Mouse (Mus musculus): ENCODE measurements around the gene Hikeshi. TPM values are rescaled to one million over a fixed set of nuclear protein-coding genes. Genes with fewer than 3 reads are reported as not detected.

The Hikeshi gene
- polyA plus RNA-seq, 1 experiment from 2014 or later = 134 TPM

DNA sequence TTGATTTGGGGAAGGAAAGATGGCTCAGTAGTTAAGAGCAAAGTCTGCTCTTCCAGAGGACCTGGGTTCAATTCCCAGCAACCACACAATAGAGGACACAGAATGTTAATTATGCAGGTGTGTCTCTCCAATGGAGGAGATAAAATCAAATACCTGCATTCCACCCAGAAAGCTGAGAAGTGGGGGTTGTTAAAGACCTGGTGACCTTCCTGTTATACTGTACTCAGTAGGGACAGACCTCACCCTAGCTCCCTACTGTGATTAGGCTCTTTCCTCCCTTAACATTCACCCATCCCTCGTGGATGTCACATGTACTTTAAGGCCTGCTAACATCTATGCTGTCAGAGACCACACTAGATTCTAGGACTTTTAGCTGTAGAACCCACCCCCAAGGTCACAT is 34.6 kb upstream of the Hikeshi start:
- Histone ChIP-seq H3K4me3 (replicated peaks; ENCODE audit: low read depth, low read length) (no peak overlapping the region), H3K4me1 (ENCODE audit: control insufficient read depth, insufficient read depth, low read length) (peaks cover 14% of the 10 kb centered on the region; the same call in 1 of the 2 replicates), H3K36me3 (ENCODE audit: control insufficient read depth, insufficient read depth, low read length) (peaks cover 26% of the 10 kb centered on the region), H3K9ac (replicated peaks; ENCODE audit: low read length) (no peak overlapping the region), H3K27ac (replicated peaks; ENCODE audit: low read depth, low read length) (no peak overlapping the region), H3K27me3 (ENCODE audit: control insufficient read depth, insufficient read depth, low read length) (no peaks in the 10 kb centered on the region), H3K4me2 (ENCODE audit: low read length) (no peak overlapping the region), H3K9me3 (ENCODE audit: control insufficient read depth, low read length) (no peaks in the 10 kb centered on the region)
- ATAC-seq (ENCODE audit: low FRiP score, low TSS enrichment) (no peak), DNase-seq (no peak)
- 90% methylated on average over 1 of the region's 1 CpGs for WGBS

DNA sequence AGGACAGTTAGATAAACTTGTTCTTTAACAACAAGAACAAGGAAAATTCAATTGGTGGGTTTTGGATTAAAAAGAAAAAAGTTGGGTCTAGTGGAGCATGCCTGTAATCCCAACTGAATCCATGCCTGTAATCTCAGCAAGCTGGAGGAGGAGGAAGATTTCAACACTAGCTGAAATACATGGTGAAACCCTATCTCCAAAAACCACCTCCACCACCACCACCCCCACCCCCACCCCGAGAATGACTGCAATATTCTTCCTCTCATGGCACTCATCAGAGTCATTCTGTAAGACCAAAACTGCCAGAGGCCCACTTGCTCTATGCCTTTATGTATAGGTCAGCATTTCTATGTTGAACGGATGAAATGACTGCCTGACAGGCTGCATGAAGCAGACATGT is 26.2 kb upstream of the Hikeshi start:
- peaks cover 58% of the 10 kb centered on the region for H3K36me3 ChIP-seq (ENCODE audit: control insufficient read depth, insufficient read depth, low read length)
- DNase-seq (no peak), ATAC-seq (ENCODE audit: low FRiP score, low TSS enrichment) (no peak)
- no peak overlapping the region for H3K9ac ChIP-seq (replicated peaks; ENCODE audit: low read length)
- H3K4me1 ChIP-seq (ENCODE audit: control insufficient read depth, insufficient read depth, low read length) = no peaks in the 10 kb centered on the region
- no peak overlapping the region for H3K4me2 ChIP-seq (ENCODE audit: low read length)
- 93% methylated on average over 2 of the region's 2 CpGs for WGBS
- no peak overlapping the region for H3K27ac ChIP-seq (replicated peaks; ENCODE audit: low read depth, low read length)
- no peak overlapping the region for H3K4me3 ChIP-seq (replicated peaks; ENCODE audit: low read depth, low read length)
- no peaks in the 10 kb centered on the region for H3K9me3 ChIP-seq (ENCODE audit: control insufficient read depth, low read length)
- H3K27me3 ChIP-seq (ENCODE audit: control insufficient read depth, insufficient read depth, low read length) = no peaks in the 10 kb centered on the region

DNA sequence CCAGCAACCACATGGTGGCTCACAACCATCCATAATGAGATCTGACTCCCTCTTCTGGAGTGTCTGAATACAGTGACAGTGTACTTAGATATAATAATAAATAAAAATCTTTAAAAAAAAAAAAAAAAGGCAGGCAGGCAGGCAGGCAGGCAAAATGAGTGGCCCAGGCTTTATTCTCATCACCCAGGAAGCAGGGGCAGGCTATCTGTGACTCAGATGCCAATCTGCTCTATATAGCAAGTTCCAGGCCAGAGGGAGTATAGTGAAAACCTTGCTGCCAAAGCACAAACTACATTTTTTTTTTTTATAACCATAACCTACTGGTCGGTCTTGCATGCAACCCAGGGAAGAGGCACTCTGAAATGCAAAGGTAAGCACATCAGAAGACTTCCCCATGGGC is 25.8 kb upstream of the Hikeshi start:
- no peak overlapping the region for H3K9ac ChIP-seq (replicated peaks; ENCODE audit: low read length)
- DNase-seq (no peak), ATAC-seq (ENCODE audit: low FRiP score, low TSS enrichment) (no peak)
- H3K4me1 ChIP-seq (ENCODE audit: control insufficient read depth, insufficient read depth, low read length) = no peaks in the 10 kb centered on the region
- no peaks in the 10 kb centered on the region for H3K27me3 ChIP-seq (ENCODE audit: control insufficient read depth, insufficient read depth, low read length)
- H3K4me2 ChIP-seq (ENCODE audit: low read length) = no peak overlapping the region
- 85% methylated on average over 1 of the region's 1 CpGs for WGBS
- H3K9me3 ChIP-seq (ENCODE audit: control insufficient read depth, low read length) = no peaks in the 10 kb centered on the region
- H3K4me3 ChIP-seq (replicated peaks; ENCODE audit: low read depth, low read length) = no peak overlapping the region
- peaks cover 61% of the 10 kb centered on the region for H3K36me3 ChIP-seq (ENCODE audit: control insufficient read depth, insufficient read depth, low read length)
- H3K27ac ChIP-seq (replicated peaks; ENCODE audit: low read depth, low read length) = no peak overlapping the region

DNA sequence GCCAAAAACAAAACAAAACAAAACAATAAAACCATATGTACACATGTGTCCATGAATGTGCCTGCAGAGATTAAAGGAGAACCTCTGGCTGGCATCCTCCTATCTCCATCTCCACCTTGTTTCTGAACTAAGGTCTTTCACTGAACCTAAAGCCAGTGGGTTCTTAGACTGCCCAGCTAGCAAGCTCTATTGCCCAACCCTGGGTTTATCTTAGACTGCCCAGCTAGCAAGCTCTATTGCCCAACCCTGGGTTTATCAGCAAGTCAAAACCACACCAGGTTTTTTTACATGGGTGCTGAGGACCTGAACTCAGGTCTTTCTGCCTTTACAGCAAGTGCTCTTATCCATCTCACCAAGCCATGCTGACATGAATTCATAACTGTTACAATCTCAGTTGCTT is 22.1 kb upstream of the Hikeshi start:
- H3K9ac ChIP-seq (replicated peaks; ENCODE audit: low read length) = no peak overlapping the region
- peaks cover 62% of the 10 kb centered on the region for H3K36me3 ChIP-seq (ENCODE audit: control insufficient read depth, insufficient read depth, low read length)
- DNase-seq (no peak), ATAC-seq (ENCODE audit: low FRiP score, low TSS enrichment) (no peak)
- H3K9me3 ChIP-seq (ENCODE audit: control insufficient read depth, low read length) = no peaks in the 10 kb centered on the region
- H3K27me3 ChIP-seq (ENCODE audit: control insufficient read depth, insufficient read depth, low read length) = no peaks in the 10 kb centered on the region
- no peak overlapping the region for H3K4me3 ChIP-seq (replicated peaks; ENCODE audit: low read depth, low read length)
- H3K4me1 ChIP-seq (ENCODE audit: control insufficient read depth, insufficient read depth, low read length) = no peaks in the 10 kb centered on the region
- H3K4me2 ChIP-seq (ENCODE audit: low read length) = no peak overlapping the region
- no peak overlapping the region for H3K27ac ChIP-seq (replicated peaks; ENCODE audit: low read depth, low read length)

DNA sequence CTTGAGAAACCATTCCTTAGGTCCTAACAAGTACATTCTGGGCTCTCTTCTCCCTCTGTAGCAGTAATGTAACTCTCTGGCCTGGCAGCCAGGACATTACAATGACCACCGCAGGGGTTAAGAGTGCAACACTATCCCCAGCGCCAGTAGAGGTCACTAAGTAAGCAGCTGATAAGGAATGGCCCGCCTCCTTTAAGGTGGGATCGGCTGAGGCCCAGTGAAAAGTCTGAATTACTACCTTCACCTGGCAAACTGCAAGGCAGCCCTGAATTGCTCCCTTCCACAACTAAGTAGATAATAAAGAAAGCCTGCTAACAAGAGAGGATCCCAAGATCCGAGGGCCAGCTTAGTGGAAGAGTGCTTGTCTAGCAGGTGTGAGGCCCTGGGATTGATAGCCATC is 16.3 kb upstream of the Hikeshi start:
- Histone ChIP-seq H3K4me1 (ENCODE audit: control insufficient read depth, insufficient read depth, low read length) (no peaks in the 10 kb centered on the region), H3K4me2 (ENCODE audit: low read length) (no peak overlapping the region), H3K4me3 (replicated peaks; ENCODE audit: low read depth, low read length) (no peak overlapping the region), H3K9ac (replicated peaks; ENCODE audit: low read length) (no peak overlapping the region), H3K27ac (replicated peaks; ENCODE audit: low read depth, low read length) (no peak overlapping the region), H3K9me3 (ENCODE audit: control insufficient read depth, low read length) (no peaks in the 10 kb centered on the region), H3K36me3 (ENCODE audit: control insufficient read depth, insufficient read depth, low read length) (peaks cover 46% of the 10 kb centered on the region), H3K27me3 (ENCODE audit: control insufficient read depth, insufficient read depth, low read length) (no peaks in the 10 kb centered on the region)
- DNase-seq (no peak), ATAC-seq (ENCODE audit: low FRiP score, low TSS enrichment) (no peak)
- 50% methylated on average over 5 of the region's 5 CpGs for WGBS

DNA sequence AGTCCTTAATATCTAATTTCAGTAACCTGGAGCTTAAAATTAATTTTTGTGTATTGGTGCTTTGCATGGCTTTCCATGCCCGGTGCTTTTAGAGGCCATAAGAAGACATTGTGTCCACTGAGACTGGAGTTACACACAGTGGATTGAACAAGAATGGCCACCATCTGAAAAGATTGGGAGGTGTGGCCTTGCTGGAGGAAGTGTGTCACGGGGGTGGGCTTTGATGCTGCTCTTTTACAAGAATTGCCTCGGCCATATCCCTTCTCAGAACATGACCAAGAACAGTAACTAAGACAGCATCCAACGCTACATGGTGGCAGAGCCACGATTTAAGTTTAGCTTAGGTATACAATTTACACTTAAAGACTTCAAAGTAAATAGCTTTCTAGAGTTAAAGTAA is 13.3 kb upstream of the Hikeshi start:
- 90% methylated on average over 5 of the region's 5 CpGs for WGBS
- peaks cover 28% of the 10 kb centered on the region for H3K36me3 ChIP-seq (ENCODE audit: control insufficient read depth, insufficient read depth, low read length)
- no peaks in the 10 kb centered on the region for H3K27me3 ChIP-seq (ENCODE audit: control insufficient read depth, insufficient read depth, low read length)

DNA sequence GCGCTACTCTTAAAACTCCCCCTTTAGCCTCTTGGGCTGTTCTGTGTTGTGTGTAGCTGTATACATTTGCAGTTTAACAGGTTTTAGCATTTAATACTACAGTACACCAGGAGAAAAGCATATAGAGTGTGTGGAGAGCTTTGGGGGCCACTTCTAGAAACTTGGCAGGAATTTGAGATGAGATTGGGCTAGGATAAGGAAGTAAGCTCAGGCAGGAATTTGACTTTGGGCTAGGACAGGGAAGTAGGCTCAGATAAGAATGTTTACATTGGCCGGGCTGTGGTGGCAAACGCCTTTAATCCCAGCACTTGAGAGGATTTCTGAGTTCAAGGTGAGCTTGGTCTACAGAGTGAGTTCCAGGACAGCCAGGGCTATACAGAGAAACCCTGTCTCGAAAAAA is 8.4 kb upstream of the Hikeshi start:
- H3K4me3 ChIP-seq (replicated peaks; ENCODE audit: low read depth, low read length) = no peak overlapping the region
- no peak overlapping the region for H3K4me2 ChIP-seq (ENCODE audit: low read length)
- no peak for ATAC-seq (ENCODE audit: low FRiP score, low TSS enrichment)
- no peaks in the 10 kb centered on the region for H3K9me3 ChIP-seq (ENCODE audit: control insufficient read depth, low read length)
- H3K9ac ChIP-seq (replicated peaks; ENCODE audit: low read length) = no peak overlapping the region
- 80% methylated on average over 4 of the region's 4 CpGs for WGBS
- H3K27ac ChIP-seq (replicated peaks; ENCODE audit: low read depth, low read length) = no peak overlapping the region
- peaks cover 4% of the 10 kb centered on the region for H3K36me3 ChIP-seq (ENCODE audit: control insufficient read depth, insufficient read depth, low read length)
- no peaks in the 10 kb centered on the region for H3K4me1 ChIP-seq (ENCODE audit: control insufficient read depth, insufficient read depth, low read length)
- no peaks in the 10 kb centered on the region for H3K27me3 ChIP-seq (ENCODE audit: control insufficient read depth, insufficient read depth, low read length)
- no peak for DNase-seq

More for the DNA sequence above, 13.3 kb upstream of the Hikeshi start:
- Histone ChIP-seq H3K4me2 (ENCODE audit: low read length) (no peak overlapping the region), H3K9ac (replicated peaks; ENCODE audit: low read length) (no peak overlapping the region), H3K9me3 (ENCODE audit: control insufficient read depth, low read length) (no peaks in the 10 kb centered on the region), H3K4me3 (replicated peaks; ENCODE audit: low read depth, low read length) (no peak overlapping the region), H3K4me1 (ENCODE audit: control insufficient read depth, insufficient read depth, low read length) (no peaks in the 10 kb centered on the region), H3K27ac (replicated peaks; ENCODE audit: low read depth, low read length) (no peak overlapping the region)
- no peak for DNase-seq
- no peak for ATAC-seq (ENCODE audit: low FRiP score, low TSS enrichment)

DNA sequence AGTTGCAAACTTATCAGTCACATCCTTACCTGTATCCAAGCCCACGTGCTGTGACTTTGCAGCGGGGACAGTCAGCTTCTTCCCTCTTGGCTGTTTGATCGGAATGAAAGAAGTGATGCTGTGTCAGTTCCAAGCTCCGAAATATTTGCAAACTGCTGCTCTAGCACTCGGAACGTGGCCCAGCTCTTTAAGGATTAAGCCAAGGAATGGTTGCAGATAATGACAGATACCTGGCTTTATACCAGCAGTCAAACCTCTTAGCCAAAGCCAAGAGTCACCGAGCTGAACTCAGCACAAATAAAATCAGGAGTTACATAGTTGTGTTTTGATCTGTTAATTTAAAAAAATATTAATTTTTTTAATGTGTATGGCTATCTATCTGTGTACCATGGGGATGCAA is 7.0 kb upstream of the Hikeshi start:
- Histone ChIP-seq H3K4me1 (ENCODE audit: control insufficient read depth, insufficient read depth, low read length) (no peaks in the 10 kb centered on the region), H3K9me3 (ENCODE audit: control insufficient read depth, low read length) (no peaks in the 10 kb centered on the region), H3K4me2 (ENCODE audit: low read length) (no peak overlapping the region), H3K36me3 (ENCODE audit: control insufficient read depth, insufficient read depth, low read length) (no peaks in the 10 kb centered on the region), H3K27ac (replicated peaks; ENCODE audit: low read depth, low read length) (no peak overlapping the region), H3K27me3 (ENCODE audit: control insufficient read depth, insufficient read depth, low read length) (no peaks in the 10 kb centered on the region), H3K9ac (replicated peaks; ENCODE audit: low read length) (no peak overlapping the region), H3K4me3 (replicated peaks; ENCODE audit: low read depth, low read length) (no peak overlapping the region)
- ATAC-seq (ENCODE audit: low FRiP score, low TSS enrichment) (no peak), DNase-seq (no peak)
- WGBS = 94% methylated on average over 7 of the region's 7 CpGs

DNA sequence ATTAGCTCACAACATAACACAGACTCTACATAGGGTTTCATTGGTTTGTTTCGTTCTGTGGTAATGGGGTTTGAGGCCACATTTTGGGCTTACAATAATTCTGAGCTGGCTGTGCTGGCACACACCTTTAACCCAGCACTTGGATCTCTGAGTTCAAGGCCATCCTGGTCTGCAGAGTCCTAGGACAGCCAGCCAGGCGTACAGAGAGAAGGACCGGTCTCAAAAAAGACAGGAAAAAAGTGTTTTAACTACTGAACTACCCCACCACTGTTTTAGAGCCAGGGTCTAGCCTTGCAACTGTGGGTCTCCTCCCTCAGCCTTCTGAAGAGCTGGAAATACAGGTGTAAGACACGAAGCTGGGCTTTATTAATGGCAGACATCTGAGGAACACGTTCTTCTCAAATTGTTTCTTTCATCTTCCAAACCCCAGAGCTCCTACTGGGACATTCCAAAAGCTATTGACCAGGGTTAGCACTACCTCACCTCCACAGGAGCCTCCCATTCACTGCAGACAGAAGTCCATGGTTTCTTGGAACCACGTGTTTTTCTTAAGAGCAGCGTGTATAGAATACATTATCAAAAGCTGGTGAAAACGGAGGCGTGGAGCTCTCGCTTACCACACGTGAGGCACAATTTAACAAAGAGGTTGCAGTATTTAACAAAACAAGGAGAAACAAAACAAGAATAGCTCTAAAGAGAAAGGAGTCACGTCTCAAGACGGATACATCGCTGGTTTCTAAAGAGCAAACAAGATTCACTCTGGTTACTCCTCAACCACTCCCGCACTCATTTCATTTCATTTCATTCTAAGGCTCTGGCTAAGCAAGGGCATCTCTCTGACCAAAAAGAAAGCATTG is 1.3 kb downstream of the Hikeshi start:
- Histone ChIP-seq H3K9ac (replicated peaks; ENCODE audit: low read length) (peak overlapping the region; percentile 65), H3K4me3 (replicated peaks; ENCODE audit: low read depth, low read length) (peak overlapping the region; percentile 82), H3K9me3 (ENCODE audit: control insufficient read depth, low read length) (no peaks in the 10 kb centered on the region), H3K4me2 (ENCODE audit: low read length) (peak overlapping the region; percentile 59), H3K4me1 (ENCODE audit: control insufficient read depth, insufficient read depth, low read length) (peaks cover 9% of the 10 kb centered on the region; the same call in 1 of the 2 replicates), H3K27ac (replicated peaks; ENCODE audit: low read depth, low read length) (no peak overlapping the region), H3K36me3 (ENCODE audit: control insufficient read depth, insufficient read depth, low read length) (no peaks in the 10 kb centered on the region), H3K27me3 (ENCODE audit: control insufficient read depth, insufficient read depth, low read length) (no peaks in the 10 kb centered on the region)
- peak; percentile 40 for DNase-seq
- WGBS = 46% methylated on average over 15 of the region's 15 CpGs
- ATAC-seq (ENCODE audit: low FRiP score, low TSS enrichment) = no peak

Data from midbrain, embryonic 14.5 days (tissue).